Mouse (Mus musculus) cerebellum, adult 2 months (tissue): ENCODE data around the gene Alyref.
"Not testable (repeated sequence)": the region's sequence is repeated elsewhere in the genome, so short reads cannot be mapped to it uniquely, and the experiment has no call there.

Experiments used
- CTCF ChIP-seq: fragments of 200-500 bp; IDR thresholded peaks from 2 replicates; pipeline ENCODE4 v1.5.1; 2011; ENCODE audit warnings: low read depth, mild to moderate bottlenecking, control low read depth, low read length, moderate library complexity, borderline replicate concordance; ENCODE audit not compliant: insufficient read depth
- POLR2A ChIP-seq: fragments of 200-500 bp; IDR thresholded peaks from 2 replicates; pipeline ENCODE4 v1.6.1; 2011; ENCODE audit warnings: low read length, control low read depth, borderline replicate concordance; ENCODE audit not compliant: insufficient read depth

GRCm38 (mm10) chr11:120558843-120559242 lies 39.3 kb downstream of the Alyref start:
- TF ChIP-seq POLR2A, CTCF: not testable (repeated sequence)
